Mouse (Mus musculus) embryonic facial prominence, embryonic 12.5 days (tissue): ENCODE data around the gene Ubxn1. TPM values are rescaled to one million over a fixed set of nuclear protein-coding genes. Genes with fewer than 3 reads are reported as not detected.
"Not testable (repeated sequence)": the region's sequence is repeated elsewhere in the genome, so short reads cannot be mapped to it uniquely, and the experiment has no call there.

Experiments used
- ATAC-seq: fragments of 200-750 bp; cut with Nextera tagmentation; 2 replicates; pipeline ENCODE4 v1.8.0; 2017; ENCODE audit not compliant: insufficient number of reproducible peaks, insufficient read depth, low FRiP score, low TSS enrichment
- H3K27ac ChIP-seq: fragments of 300-500 bp; sonication (generic); 2 replicates; pipeline ENCODE4 v1.5.1; 2016; ENCODE audit warnings: mild to moderate bottlenecking
- H3K27me3 ChIP-seq: fragments of 300-500 bp; sonication (generic); 2 replicates; pipeline ENCODE4 v1.6.1; 2016; ENCODE audit warnings: mild to moderate bottlenecking, moderate library complexity
- H3K36me3 ChIP-seq: fragments of 300-500 bp; sonication (generic); 2 replicates; pipeline ENCODE4 v1.6.1; 2016; ENCODE audit warnings: mild to moderate bottlenecking
- H3K4me1 ChIP-seq: fragments of 300-500 bp; sonication (generic); 2 replicates; pipeline ENCODE4 v1.6.1; 2016
- H3K4me2 ChIP-seq: fragments of 300-500 bp; sonication (generic); replicated peaks from 2 replicates; pipeline ENCODE4 v1.6.1; 2016; ENCODE audit warnings: mild to moderate bottlenecking, moderate library complexity
- H3K4me3 ChIP-seq: fragments of 300-500 bp; sonication (generic); 2 replicates; pipeline ENCODE4 v1.5.1; 2016; ENCODE audit warnings: mild to moderate bottlenecking
- H3K9ac ChIP-seq: fragments of 300-500 bp; sonication (generic); 2 replicates; pipeline ENCODE4 v1.6.1; 2016; ENCODE audit warnings: mild to moderate bottlenecking, moderate library complexity
- H3K9me3 ChIP-seq: fragments of 300-500 bp; sonication (generic); 2 replicates; pipeline ENCODE4 v1.6.1; 2016; ENCODE audit warnings: mild to moderate bottlenecking, moderate library complexity
- WGBS: fragments of 180-500 bp; shearing (Covaris S2); methylation state at CpG from one replicate; pipeline ENCODE4 v1.1.7; 2016; 5-methylcytosine and 5-hydroxymethylcytosine counted together
- polyA plus RNA-seq: library from polyadenylated mRNA; unstranded; fragments of >200 nt; fragmentation: Nextera tagmentation; extraction: Ambion mirVana; gene quantifications from 2 replicates; pipeline ENCODE4 v1.2.1, GENCODE M21; 2016

Ubxn1 gene
- polyA plus RNA-seq, 1 experiment from 2014 or later: 189 TPM

DNA sequence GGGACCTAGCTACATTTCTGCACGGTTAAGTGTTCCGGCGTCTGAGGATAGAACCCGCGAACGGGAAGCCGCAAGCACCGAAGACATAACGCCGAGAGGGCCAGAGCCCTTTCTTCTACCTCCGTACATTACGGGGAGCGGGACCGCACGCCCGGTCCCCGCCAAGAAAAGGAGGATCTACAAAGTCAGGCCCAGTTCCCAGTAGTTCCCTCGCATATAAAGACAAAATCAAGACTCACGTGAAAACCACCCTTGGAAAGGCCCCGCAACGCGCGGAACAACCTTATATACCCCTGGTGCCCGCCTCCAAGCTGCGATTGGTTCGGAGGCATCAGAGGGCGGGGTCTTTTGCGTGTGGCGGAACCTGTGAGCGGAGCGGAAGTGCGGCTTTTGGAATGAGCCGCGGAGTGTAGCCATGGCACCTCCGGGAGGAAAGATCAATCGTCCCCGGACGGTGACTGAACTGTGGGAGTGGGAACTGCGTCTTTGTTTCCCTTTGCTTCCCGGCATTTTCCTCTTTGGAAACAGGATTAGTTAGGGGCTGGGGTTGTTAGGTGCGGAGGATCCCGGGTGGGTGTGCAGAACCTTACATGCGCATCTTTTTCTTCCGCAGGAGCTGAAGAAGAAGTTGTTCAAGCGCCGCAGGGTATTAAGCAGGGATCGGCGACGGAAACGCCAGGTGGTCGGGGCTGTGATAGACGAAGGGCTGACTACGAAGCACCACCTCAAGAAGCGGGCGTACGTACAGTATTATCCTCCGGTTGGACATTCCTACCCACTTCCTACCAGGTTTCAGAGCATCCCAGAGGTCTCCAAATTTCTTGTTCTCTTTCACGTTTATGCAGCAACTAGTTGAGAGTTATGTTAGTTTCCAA is 17.5 kb downstream of the Ubxn1 start, which contains the start of the genes 1810009A15Rik and Gm49416:
TSS of gene 1810009A15Rik (plus strand) at position 343 of the 875 bp plus-strand sequence.
TSS of gene Gm49416 (plus strand) at position 416 of the 875 bp plus-strand sequence.
- H3K27ac ChIP-seq: peak within 1 kb of the TSS; percentile 87
- peak within 1 kb of the TSS; percentile 69 for H3K4me3 ChIP-seq
- WGBS: under 1% methylated on average over 58 of the region's 58 CpGs
- H3K4me2 ChIP-seq: peak within 1 kb of the TSS; percentile 81
- H3K27me3 ChIP-seq: no peaks in the 10 kb centered on the region
- peaks cover 14% of the 10 kb centered on the region for H3K36me3 ChIP-seq
- H3K9ac ChIP-seq: peak within 1 kb of the TSS; percentile 85
- peaks cover 13% of the 10 kb centered on the region for H3K4me1 ChIP-seq
- no peaks in the 10 kb centered on the region for H3K9me3 ChIP-seq
- ATAC-seq: peak; percentile 90

DNA sequence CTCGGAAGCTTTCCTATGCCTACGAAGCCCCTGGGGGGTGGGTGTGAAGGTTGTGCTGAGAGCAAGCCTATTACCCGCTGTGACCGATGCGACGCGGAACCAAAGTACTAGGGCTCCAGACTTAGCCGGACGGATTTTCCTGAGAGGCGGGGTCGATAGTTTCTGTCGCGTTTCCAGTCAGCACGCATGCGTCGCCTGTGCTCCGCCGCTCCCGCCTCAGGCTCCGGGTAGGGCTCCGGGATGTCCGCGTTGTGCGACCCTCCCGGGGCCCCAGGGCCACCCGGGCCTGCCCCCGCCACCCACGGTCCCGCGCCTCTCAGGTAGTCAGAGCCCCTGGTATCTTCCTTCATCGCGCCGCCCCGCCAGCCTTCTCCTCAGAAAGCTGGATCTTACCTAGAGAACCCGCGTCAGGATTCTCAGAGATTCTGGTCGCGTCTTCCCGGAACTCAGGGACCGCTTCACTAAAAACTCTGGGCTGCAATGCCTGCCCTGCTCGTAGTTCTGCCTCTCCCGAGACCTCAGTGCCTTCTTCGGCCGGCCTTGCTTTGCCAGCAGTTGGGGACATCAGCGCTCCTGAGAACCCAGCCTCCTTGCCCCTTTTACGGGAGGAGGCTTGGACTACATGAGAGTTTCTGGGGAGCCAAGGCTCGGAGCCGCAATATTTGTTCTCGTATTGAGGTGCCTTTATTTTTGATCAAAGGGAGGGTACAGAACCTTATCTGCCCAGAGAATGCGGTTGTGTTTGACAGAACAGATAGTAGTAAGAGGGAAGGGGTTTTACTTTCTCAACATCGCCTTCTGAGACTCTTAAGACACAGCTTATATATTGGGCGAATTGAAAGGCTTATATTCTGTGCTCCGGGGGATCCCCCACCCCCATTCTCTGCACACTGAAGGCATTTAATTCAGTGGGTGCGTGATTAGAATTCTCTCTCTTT is 21.8 kb downstream of the Ubxn1 start, which contains the start of gene Ints5:
TSS of gene Ints5 (plus strand) at position 177 of the 938 bp plus-strand sequence.
- no peaks in the 10 kb centered on the region for H3K9me3 ChIP-seq
- peak; percentile 19; the same call in 1 of the 2 replicates for ATAC-seq
- peak within 1 kb of the TSS; percentile 81 for H3K4me2 ChIP-seq
- H3K4me3 ChIP-seq: peak within 1 kb of the TSS; percentile 83
- H3K27me3 ChIP-seq: no peaks in the 10 kb centered on the region
- 4% methylated on average over 54 of the region's 54 CpGs for WGBS
- peaks cover 23% of the 10 kb centered on the region for H3K4me1 ChIP-seq
- H3K9ac ChIP-seq: peak within 1 kb of the TSS; percentile 88
- peak within 1 kb of the TSS; percentile 86 for H3K27ac ChIP-seq
- peaks cover 32% of the 10 kb centered on the region for H3K36me3 ChIP-seq

DNA sequence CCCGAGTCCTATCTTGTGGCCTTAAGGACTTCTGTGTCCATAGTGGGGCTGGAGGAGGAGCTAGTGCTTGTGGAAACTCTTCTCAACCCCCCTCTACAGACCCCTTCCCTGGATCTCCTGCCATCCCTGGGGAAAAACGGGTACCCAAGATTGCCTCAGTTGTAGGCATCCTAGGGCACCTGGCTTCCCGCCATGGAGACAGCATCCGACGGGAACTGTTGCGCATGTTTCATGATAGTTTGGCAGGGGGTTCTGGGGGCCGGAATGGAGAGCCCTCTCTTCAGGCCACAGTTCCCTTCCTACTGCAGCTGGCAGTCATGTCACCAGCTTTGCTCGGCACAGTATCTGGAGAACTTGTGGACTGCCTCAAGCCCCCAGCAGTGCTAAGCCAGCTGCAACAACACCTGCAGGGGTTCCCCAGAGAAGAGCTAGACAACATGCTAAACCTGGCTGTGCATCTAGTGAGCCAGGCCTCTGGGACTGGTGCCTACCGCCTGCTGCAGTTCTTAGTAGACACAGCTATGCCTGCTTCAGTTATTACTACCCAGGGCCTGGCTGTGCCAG is 24.2 kb downstream of the Ubxn1 start:
- H3K4me3 ChIP-seq: no peak overlapping the region
- H3K9me3 ChIP-seq: no peaks in the 10 kb centered on the region
- H3K4me2 ChIP-seq: no peak overlapping the region
- peaks cover 30% of the 10 kb centered on the region for H3K4me1 ChIP-seq
- H3K36me3 ChIP-seq: peaks cover 29% of the 10 kb centered on the region
- WGBS: 91% methylated on average over 9 of the region's 9 CpGs
- no peak overlapping the region for H3K9ac ChIP-seq
- ATAC-seq: no peak
- no peak overlapping the region for H3K27ac ChIP-seq
- no peaks in the 10 kb centered on the region for H3K27me3 ChIP-seq

DNA sequence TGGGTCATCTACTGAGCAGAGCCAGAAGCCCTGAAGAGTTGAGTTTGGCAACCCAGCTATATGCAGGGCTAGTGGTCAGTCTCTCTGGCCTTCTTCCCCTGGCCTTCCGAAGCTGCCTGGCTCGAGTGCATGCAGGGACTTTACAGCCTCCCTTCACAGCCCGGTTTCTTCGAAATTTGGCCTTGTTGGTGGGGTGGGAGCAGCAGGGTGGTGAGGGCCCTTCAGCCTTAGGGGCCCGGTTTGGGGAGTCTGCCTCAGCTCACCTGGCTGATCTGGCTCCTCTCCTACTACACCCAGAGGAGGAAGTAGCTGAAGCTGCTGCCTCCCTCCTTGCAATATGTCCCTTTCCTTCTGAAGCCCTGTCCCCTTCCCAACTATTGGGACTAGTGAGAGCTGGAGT is 24.9 kb downstream of the Ubxn1 start:
- H3K27ac ChIP-seq, H3K9me3 ChIP-seq, H3K4me2 ChIP-seq, H3K9ac ChIP-seq, ATAC-seq, H3K27me3 ChIP-seq, H3K4me3 ChIP-seq: not testable (repeated sequence)
- H3K36me3 ChIP-seq: peaks cover 21% of the 10 kb centered on the region
- peaks cover 30% of the 10 kb centered on the region for H3K4me1 ChIP-seq
- WGBS: 90% methylated on average over 5 of the region's 5 CpGs

DNA sequence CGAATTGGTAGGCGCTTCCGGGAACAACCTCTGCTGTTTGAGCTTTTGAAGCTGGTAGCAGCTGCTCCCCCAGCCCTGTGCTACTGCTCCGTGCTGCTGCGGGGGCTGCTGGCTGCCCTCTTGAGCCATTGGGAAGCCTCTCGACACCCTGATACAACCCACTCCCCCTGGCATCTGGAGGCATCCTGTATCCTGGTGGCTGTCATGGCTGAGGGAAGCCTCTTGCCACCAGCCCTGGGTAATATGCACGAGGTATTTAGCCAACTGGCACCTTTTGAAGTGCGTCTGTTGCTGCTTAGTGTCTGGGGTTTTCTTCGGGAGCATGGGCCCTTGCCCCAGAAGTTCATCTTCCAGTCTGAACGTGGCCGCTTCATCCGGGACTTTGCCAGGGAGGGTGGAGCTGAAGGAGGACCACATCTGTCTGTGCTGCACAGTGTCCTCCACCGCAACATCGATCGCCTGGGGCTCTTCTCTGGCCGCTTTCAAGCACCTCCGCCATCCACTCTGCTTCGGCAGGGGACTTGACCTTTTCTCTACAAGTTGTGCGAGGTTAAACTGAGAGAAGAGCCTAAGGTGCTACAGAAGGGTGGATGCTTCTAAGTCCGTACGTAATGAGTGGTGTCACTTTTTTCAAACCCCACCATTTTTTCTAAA is 26.0 kb downstream of the Ubxn1 start:
- H3K27me3 ChIP-seq, H3K9me3 ChIP-seq: not testable (repeated sequence)
- Histone ChIP-seq H3K4me2 (peak overlapping the region; percentile 59), H3K4me3 (peak overlapping the region; percentile 94), H3K36me3 (peaks cover 23% of the 10 kb centered on the region), H3K4me1 (peaks cover 30% of the 10 kb centered on the region), H3K9ac (peak overlapping the region; percentile 63), H3K27ac (peak overlapping the region; percentile 88)
- ATAC-seq: peak; percentile 49
- WGBS: 20% methylated on average over 21 of the region's 21 CpGs

- Histone ChIP-seq H3K4me3 (peak within 1 kb of the TSS; percentile 94), H3K4me2 (peak within 1 kb of the TSS; percentile 59), H3K9me3 (no peaks in the 10 kb centered on the region), H3K27ac (peak within 1 kb of the TSS; percentile 88), H3K9ac (peak within 1 kb of the TSS; percentile 92), H3K36me3 (peaks cover 27% of the 10 kb centered on the region), H3K27me3 (no peaks in the 10 kb centered on the region), H3K4me1 (peaks cover 30% of the 10 kb centered on the region)
- under 1% methylated on average over 53 of the region's 53 CpGs for WGBS
- ATAC-seq: peak; percentile 96
Measured at GRCm38 (mm10) chr19:8897865-8898495, 26.7 kb downstream of the Ubxn1 start, which contains the start of gene Ganab. Gene Ganab, plus strand, starts transcription at chr19:8898071.

- peaks cover 28% of the 10 kb centered on the region for H3K4me1 ChIP-seq
- H3K9ac ChIP-seq: peak overlapping the region; percentile 92
- no peaks in the 10 kb centered on the region for H3K9me3 ChIP-seq
- no peak for ATAC-seq
- H3K27me3 ChIP-seq: no peaks in the 10 kb centered on the region
- 16% methylated on average over 13 of the region's 13 CpGs for WGBS
- peak overlapping the region; percentile 59 for H3K4me2 ChIP-seq
- peak overlapping the region; percentile 84 for H3K27ac ChIP-seq
- peaks cover 32% of the 10 kb centered on the region for H3K36me3 ChIP-seq
- H3K4me3 ChIP-seq: peak overlapping the region; percentile 94
Measured at GRCm38 (mm10) chr19:8898576-8898975, 27.3 kb downstream of the Ubxn1 start.

DNA sequence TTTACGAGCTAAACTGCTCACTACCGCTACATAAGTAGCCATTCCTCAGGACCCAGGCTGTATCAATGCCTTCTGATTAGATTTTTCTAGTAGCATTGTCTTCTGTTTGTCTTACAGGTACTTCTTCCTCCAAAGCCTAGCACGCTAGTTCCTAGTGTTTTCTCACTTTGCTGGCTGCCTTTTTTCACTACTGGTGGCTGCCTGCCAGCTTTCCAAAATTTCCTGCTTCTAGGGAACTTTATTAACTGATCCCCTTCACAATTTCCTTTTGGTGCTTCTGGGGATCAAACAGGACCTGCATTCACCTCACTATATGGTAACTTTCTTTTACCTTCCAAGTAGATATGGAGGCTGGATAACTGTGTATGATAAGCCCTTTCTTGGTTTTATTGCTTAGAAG is 27.8 kb downstream of the Ubxn1 start:
- 68% methylated on average over 3 of the region's 3 CpGs for WGBS
- Histone ChIP-seq H3K27me3 (no peaks in the 10 kb centered on the region), H3K4me1 (peaks cover 24% of the 10 kb centered on the region), H3K4me3 (peak overlapping the region; percentile 94), H3K27ac (no peak overlapping the region), H3K36me3 (peaks cover 36% of the 10 kb centered on the region), H3K9ac (peak overlapping the region; percentile 92), H3K9me3 (no peaks in the 10 kb centered on the region), H3K4me2 (peak overlapping the region; percentile 59)
- ATAC-seq: no peak

DNA sequence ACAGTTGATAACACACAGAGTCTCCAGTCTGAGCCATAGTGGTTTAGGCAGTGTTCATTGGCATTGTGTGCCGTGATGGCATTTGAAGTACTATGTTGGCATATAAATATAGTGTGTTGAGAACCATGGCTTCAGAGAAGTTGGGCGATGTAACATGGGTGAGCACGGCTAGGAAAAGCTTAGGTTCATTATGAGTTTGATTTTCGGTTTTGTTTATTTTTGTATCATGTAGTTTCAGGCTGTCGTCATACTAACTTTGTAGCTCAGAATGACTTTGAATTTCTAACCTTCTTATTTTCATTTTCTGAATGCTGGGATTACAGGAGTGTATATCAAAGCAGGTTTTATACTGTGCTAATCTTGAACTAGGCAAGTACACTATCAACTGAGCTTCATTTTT is 32.1 kb downstream of the Ubxn1 start:
- Histone ChIP-seq H3K36me3 (peaks cover 58% of the 10 kb centered on the region), H3K9ac (no peak overlapping the region), H3K27ac (no peak overlapping the region), H3K4me2 (no peak overlapping the region), H3K4me1 (peaks cover 9% of the 10 kb centered on the region), H3K27me3 (no peaks in the 10 kb centered on the region), H3K9me3 (no peaks in the 10 kb centered on the region), H3K4me3 (no peak overlapping the region)
- no peak for ATAC-seq
- 90% methylated on average over 5 of the region's 5 CpGs for WGBS

- H3K27ac ChIP-seq: no peak overlapping the region
- H3K9me3 ChIP-seq: no peaks in the 10 kb centered on the region
- no peak overlapping the region for H3K4me2 ChIP-seq
- H3K4me1 ChIP-seq: no peaks in the 10 kb centered on the region
- ATAC-seq: no peak
- no peak overlapping the region for H3K9ac ChIP-seq
- 92% methylated on average over 6 of the region's 6 CpGs for WGBS
- peaks cover 95% of the 10 kb centered on the region for H3K36me3 ChIP-seq
- H3K4me3 ChIP-seq: no peak overlapping the region
- no peaks in the 10 kb centered on the region for H3K27me3 ChIP-seq
Measured at GRCm38 (mm10) chr19:8908531-8908930, 37.2 kb downstream of the Ubxn1 start.
